Mouse (Mus musculus) intestine, embryonic 16.5 days (tissue): ENCODE measurements around the gene Grb14. TPM values are rescaled to one million over a fixed set of nuclear protein-coding genes. Genes with fewer than 3 reads are reported as not detected.

Experiments used
- ATAC-seq: fragments of 200-750 bp; cut with Nextera tagmentation; 2 replicates; pipeline ENCODE4 v1.8.0; 2017; ENCODE audit warnings: moderate TSS enrichment, moderate library complexity
- H3K27ac ChIP-seq: fragments of 300-500 bp; sonication (generic); 2 replicates; pipeline ENCODE4 v1.5.1; 2014; ENCODE audit warnings: mild to moderate bottlenecking, low read length
- H3K27me3 ChIP-seq: fragments of 300-500 bp; sonication (generic); replicated peaks from 2 replicates; pipeline ENCODE4 v1.6.1; 2014; ENCODE audit warnings: low read length, control low read depth, mixed read lengths; ENCODE audit not compliant: control insufficient read depth, insufficient read depth
- H3K36me3 ChIP-seq: fragments of 300-500 bp; sonication (generic); 2 replicates; pipeline ENCODE4 v1.6.1; 2014; ENCODE audit warnings: low read length, control low read depth; ENCODE audit not compliant: control insufficient read depth, insufficient read depth
- H3K4me1 ChIP-seq: fragments of 300-500 bp; sonication (generic); 2 replicates; pipeline ENCODE4 v1.6.1; 2014; ENCODE audit warnings: low read length, control low read depth, mixed read lengths; ENCODE audit not compliant: control insufficient read depth, insufficient read depth
- H3K4me2 ChIP-seq: fragments of 300-500 bp; sonication (generic); 2 replicates; pipeline ENCODE4 v1.6.1; 2014; ENCODE audit warnings: low read depth, low read length, control low read depth
- H3K4me3 ChIP-seq: fragments of 300-500 bp; sonication (generic); 2 replicates; pipeline ENCODE4 v1.5.1; 2014; ENCODE audit warnings: mild to moderate bottlenecking, low read length
- H3K9ac ChIP-seq: fragments of 300-500 bp; sonication (generic); 2 replicates; pipeline ENCODE4 v1.6.1; 2014; ENCODE audit warnings: low read depth, low read length
- H3K9me3 ChIP-seq: fragments of 300-500 bp; sonication (generic); 2 replicates; pipeline ENCODE4 v1.6.1; 2016; ENCODE audit warnings: low read length, control low read depth; ENCODE audit not compliant: control insufficient read depth
- WGBS: fragments of 180-500 bp; shearing (Covaris S2); extraction: QIAGEN DNeasy Blood & Tissue Kit; methylation state at CpG from one replicate; pipeline ENCODE4 v1.1.7; 2014; 5-methylcytosine and 5-hydroxymethylcytosine counted together
- polyA plus RNA-seq: library from polyadenylated mRNA; unstranded; fragments of >200 nt; fragmentation: Nextera tagmentation; extraction: Ambion mirVana; gene quantifications from 2 replicates; pipeline ENCODE4 v1.2.1, GENCODE M21; 2015

The Grb14 gene
- polyA plus RNA-seq = 12.6 and 14.7 TPM in 2 replicates

DNA sequence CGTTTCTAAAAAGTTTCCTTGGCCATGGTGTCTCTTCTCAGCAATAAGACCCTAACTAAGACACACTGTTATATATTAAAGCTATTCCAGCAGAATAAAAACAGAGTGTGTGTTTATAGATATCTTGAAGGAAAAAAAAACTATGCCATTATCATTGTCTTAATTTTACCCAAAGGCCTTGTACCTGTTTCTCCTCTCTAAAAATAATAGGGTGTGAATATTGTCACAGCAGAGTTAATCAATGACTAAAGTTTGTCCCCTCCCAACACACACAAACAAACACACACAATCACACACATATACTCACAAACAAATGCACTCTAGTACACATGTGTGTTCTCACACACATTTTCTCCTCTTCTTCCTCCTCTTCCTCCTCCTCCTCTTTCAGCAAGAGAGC lies at the start of gene Grb14:
Gene Grb14 (minus strand): TSS at position 101 of the 400 bp plus-strand sequence.
- H3K9ac ChIP-seq = no peak within 1 kb of the TSS
- no peaks in the 10 kb centered on the region for H3K9me3 ChIP-seq
- no peaks in the 10 kb centered on the region for H3K27me3 ChIP-seq
- no peak for ATAC-seq
- no peaks in the 10 kb centered on the region for H3K36me3 ChIP-seq
- 85% methylated on average over 1 of the region's 1 CpGs for WGBS
- no peaks in the 10 kb centered on the region for H3K4me1 ChIP-seq
- H3K4me2 ChIP-seq = no peak within 1 kb of the TSS
- no peak within 1 kb of the TSS for H3K4me3 ChIP-seq
- no peak within 1 kb of the TSS for H3K27ac ChIP-seq

DNA sequence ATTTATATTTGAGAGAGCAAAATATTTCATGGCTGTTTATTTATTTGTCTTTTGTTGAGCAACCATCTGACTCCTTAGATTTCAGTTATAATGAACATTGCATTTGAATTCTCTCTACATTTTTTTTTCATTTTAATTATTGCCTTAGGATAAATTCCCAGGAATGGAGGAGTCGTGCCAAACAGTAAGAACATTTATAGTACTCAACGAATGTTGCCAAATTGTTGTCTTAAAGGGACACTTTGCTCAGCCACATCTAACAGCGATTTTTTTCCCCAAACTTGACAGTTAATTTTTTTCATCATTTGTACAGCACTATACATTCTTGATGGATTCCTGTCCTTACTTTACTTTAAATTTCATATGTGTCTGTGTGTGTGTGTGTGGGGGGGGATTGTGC lies 47.4 kb upstream of the Grb14 start:
- Histone ChIP-seq H3K4me1 (no peaks in the 10 kb centered on the region), H3K27ac (no peak overlapping the region), H3K27me3 (no peaks in the 10 kb centered on the region), H3K4me2 (no peak overlapping the region), H3K9me3 (no peaks in the 10 kb centered on the region), H3K4me3 (no peak overlapping the region), H3K9ac (no peak overlapping the region), H3K36me3 (no peaks in the 10 kb centered on the region)
- 68% methylated on average over 3 of the region's 3 CpGs for WGBS
- no peak for ATAC-seq

DNA sequence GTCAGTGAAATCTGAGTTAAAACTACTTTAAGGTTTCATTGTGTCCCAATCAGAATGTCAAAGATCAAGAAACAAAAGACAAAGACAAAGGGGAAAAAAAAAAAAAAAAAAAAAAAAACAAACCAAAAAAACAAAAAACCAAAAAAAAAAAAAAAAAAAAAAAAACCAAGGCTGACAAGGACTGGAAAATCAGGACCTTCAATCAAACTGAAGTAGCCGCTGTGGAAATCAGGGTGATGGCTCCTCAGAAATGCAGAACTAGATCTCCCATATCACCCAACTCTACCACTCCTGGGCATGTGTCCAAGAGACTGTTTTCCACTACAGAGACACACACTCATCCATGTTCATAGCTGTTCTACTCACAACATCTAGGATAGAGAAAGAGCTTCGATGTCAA lies 29.0 kb upstream of the Grb14 start:
- Histone ChIP-seq H3K27ac (no peak overlapping the region), H3K4me1 (no peaks in the 10 kb centered on the region), H3K4me2 (no peak overlapping the region), H3K9me3 (no peaks in the 10 kb centered on the region), H3K9ac (no peak overlapping the region), H3K36me3 (no peaks in the 10 kb centered on the region), H3K27me3 (no peaks in the 10 kb centered on the region), H3K4me3 (no peak overlapping the region)
- no peak for ATAC-seq
- 94% methylated on average over 2 of the region's 2 CpGs for WGBS

DNA sequence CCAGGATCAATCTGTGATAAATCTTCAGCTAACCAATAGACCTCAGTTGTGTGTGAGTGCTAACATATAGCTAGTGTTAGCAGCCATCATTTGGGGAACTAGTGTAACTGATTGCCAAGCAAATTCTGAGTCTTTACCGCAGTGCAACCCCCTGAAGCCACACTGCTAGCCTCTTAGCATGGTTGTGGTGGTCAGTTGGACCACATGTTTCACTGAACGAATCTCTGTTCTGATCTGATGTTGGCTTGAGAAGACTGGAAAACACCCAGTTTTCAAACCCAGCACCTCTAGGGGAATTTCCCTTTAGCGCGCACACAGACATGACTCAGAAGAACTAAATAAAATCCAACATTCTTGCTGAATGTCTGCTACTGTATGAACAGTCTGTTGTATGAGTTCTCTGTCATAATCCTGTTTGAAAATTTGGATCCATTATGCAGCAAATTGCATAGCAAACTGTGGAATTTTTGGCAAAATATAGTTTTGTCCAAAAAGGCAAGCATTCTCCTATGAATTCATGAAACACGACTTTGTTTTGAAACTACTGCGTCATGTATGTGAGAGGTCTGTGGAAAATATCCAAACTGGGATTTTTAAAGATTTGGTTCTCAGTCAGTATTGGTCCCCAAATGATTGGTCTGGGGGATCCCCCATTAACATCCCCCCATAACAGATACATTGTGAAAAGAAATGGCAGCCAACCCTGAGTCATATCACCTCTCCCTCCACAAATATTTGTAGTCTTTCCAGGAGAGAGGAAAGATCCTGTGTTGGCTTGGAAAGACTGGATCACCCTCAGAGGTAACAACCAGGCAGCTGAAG lies 27.6 kb upstream of the Grb14 start:
- H3K9ac ChIP-seq = no peak overlapping the region
- H3K4me1 ChIP-seq = no peaks in the 10 kb centered on the region
- no peak overlapping the region for H3K27ac ChIP-seq
- H3K4me2 ChIP-seq = no peak overlapping the region
- no peak for ATAC-seq
- no peak overlapping the region for H3K4me3 ChIP-seq
- no peaks in the 10 kb centered on the region for H3K9me3 ChIP-seq
- WGBS = 92% methylated on average over 6 of the region's 6 CpGs
- no peaks in the 10 kb centered on the region for H3K27me3 ChIP-seq
- H3K36me3 ChIP-seq = no peaks in the 10 kb centered on the region

DNA sequence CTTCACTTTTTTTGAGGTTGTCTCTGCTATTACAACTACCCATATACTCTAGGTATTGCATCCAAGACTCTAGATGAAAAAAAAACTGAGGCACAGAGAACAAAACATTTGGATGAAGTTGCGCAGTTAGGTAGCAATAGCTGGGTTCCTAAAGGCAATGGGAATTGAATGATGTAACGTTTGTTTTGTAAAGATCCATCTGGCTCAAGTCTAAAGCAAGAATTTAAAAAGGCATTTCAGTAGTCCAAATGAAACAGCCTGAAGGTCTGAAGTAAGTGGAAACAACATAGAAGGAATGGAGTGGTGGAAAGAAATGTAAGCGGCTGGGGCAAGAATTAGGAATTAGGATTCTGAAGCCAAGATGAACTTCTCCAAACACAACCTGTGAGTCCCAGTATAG lies 26.0 kb upstream of the Grb14 start:
- H3K4me1 ChIP-seq = no peaks in the 10 kb centered on the region
- no peaks in the 10 kb centered on the region for H3K36me3 ChIP-seq
- WGBS = 87% methylated on average over 3 of the region's 3 CpGs
- no peaks in the 10 kb centered on the region for H3K27me3 ChIP-seq
- no peaks in the 10 kb centered on the region for H3K9me3 ChIP-seq
- H3K27ac ChIP-seq = no peak overlapping the region
- no peak overlapping the region for H3K4me2 ChIP-seq
- H3K9ac ChIP-seq = no peak overlapping the region
- no peak overlapping the region for H3K4me3 ChIP-seq
- no peak for ATAC-seq

DNA sequence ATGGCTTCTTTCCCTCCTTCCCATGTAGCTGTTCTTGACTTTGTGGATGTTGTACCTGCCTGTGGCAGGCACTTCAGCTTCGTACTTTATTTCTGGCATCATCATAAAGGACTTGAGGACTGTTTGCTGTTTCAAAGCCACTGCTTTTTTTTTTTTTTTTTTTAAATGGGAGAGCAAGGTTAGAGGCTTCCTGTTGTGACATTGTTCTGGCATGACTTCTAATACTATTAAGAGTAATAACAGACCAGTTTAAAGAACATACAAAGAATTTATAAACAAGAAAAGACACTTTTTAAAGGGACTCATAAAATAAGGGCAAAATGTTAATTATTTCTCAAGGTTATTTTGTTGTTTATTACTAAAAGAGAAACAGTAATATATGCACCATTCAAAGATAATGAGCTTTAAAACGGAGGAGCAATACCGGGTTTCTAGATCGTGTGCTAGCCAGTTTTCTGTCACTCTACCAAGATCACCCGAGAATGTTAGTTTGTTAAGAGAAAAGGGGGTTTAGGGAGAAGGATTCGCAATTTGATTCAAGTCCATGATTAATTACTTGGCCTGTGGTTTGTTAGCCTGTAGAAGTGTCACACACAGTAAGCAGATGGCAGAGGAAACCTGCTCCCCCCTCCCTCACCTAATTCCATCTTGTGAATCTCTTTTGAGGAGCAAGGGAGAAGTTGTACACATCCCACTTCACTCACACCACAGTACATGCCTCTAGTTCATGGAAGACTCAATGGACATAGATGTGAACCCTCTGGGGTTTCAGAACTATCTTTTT lies 23.6 kb upstream of the Grb14 start:
- 61% methylated on average over 6 of the region's 6 CpGs for WGBS
- ATAC-seq = no peak

DNA sequence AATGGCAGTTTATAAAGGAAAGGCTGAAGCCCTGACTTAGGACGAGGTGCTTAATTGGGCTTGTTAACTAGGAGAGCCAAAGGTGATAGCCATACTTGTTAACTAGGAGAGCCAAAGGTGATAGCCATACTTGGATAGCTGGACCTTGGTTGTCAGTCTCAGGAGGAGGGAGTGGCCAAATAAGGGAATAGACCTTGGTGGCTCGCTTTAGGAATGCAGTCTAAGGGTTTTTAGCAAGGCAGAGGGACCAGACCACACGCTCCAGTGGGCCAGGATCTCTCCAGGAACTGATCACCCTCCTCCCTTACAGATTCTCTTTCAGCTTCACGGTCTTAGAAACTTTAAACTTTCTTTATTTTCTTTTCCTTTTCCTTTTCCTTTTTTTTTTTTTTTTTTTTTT lies 13.4 kb upstream of the Grb14 start:
- Histone ChIP-seq H3K36me3 (no peaks in the 10 kb centered on the region), H3K9me3 (no peaks in the 10 kb centered on the region), H3K9ac (no peak overlapping the region), H3K4me2 (no peak overlapping the region), H3K4me3 (no peak overlapping the region), H3K4me1 (no peaks in the 10 kb centered on the region), H3K27ac (no peak overlapping the region), H3K27me3 (no peaks in the 10 kb centered on the region)
- no peak for ATAC-seq
- WGBS = 34% methylated on average over 4 of the region's 4 CpGs

More for the DNA sequence above, 23.6 kb upstream of the Grb14 start:
- Histone ChIP-seq H3K4me3 (no peak overlapping the region), H3K4me2 (no peak overlapping the region), H3K27me3 (no peaks in the 10 kb centered on the region), H3K27ac (no peak overlapping the region), H3K4me1 (no peaks in the 10 kb centered on the region), H3K36me3 (no peaks in the 10 kb centered on the region), H3K9me3 (no peaks in the 10 kb centered on the region), H3K9ac (no peak overlapping the region)

DNA sequence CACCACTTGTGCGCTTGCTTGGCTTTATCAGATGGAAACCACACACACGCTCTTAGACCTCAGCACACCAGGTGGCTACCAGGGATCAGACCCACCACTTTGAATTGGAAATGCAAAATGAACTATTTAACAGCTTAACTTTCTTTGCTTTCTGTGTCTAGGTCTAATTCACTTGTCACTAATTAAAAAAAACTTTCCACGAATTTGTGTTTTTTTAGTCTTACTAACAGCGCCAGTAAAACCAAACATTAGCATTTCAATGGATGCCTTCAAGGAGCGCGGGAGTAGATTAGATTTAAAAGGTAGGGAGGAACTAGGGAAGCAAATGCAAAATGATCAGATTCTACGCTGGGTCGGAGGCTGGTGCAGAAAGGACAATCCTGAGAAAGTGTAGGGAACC lies 12.8 kb upstream of the Grb14 start:
- no peaks in the 10 kb centered on the region for H3K9me3 ChIP-seq
- H3K27me3 ChIP-seq = no peaks in the 10 kb centered on the region
- no peaks in the 10 kb centered on the region for H3K36me3 ChIP-seq
- H3K4me2 ChIP-seq = no peak overlapping the region
- H3K27ac ChIP-seq = no peak overlapping the region
- WGBS = 52% methylated on average over 8 of the region's 8 CpGs
- no peak overlapping the region for H3K9ac ChIP-seq
- ATAC-seq = no peak
- H3K4me3 ChIP-seq = no peak overlapping the region
- H3K4me1 ChIP-seq = no peaks in the 10 kb centered on the region

DNA sequence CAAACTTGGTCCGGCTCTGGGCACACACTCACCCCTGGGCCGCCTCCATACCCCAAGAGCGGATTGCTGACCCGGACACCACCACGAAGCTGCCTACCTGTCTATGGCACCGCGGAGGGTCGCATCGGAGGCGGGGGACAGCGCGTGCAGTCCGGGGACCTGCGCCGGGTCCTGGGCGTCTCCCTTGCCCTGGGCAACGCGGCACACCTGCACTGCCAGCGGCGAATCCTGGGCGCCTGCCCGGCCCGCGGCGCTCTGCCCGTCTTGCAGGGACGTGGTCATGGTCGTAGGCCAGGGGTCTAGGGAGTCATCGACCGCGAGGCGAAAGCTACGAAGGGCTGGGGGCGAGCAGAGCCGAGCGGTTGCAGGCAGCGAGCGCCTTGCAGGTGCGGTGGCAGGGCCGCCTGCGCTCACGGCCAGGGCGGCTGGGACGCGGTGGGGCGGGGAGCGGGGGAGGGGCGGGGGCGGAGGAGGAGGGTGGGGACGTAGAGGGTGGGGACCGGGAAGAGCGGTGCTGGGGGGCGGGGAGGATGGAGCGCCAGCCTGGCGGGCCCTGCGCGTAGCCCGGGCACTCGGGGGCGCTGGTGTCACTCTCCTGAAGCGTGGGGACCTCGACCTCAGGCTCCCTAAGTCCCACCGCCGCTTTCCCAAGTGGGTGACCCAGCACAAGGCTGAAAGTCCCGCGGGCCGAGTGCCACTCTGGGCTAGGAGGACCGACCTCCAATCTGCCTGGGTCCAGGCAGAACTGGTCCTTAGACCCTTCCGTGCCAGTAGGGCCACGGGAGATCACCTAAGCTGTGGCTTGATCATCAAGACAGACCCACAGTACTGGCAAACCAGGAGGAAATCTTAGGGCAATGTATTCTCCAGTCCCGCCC lies 2.2 kb downstream of the Grb14 start:
- under 1% methylated on average over 57 of the region's 71 CpGs for WGBS
- H3K4me3 ChIP-seq = peak overlapping the region; percentile 66
- H3K27ac ChIP-seq = no peak overlapping the region; the same call in 1 of the 2 replicates
- H3K4me1 ChIP-seq = no peaks in the 10 kb centered on the region
- H3K9me3 ChIP-seq = no peaks in the 10 kb centered on the region
- no peaks in the 10 kb centered on the region for H3K27me3 ChIP-seq
- peak overlapping the region; percentile 74 for H3K9ac ChIP-seq
- H3K4me2 ChIP-seq = peak overlapping the region; percentile 91
- H3K36me3 ChIP-seq = no peaks in the 10 kb centered on the region
- peak; percentile 96 for ATAC-seq
